Mouse (Mus musculus): ENCODE measurements around the gene Upb1. TPM values are rescaled to one million over a fixed set of nuclear protein-coding genes. Genes with fewer than 3 reads are reported as not detected.

The Upb1 gene
- total and polyA plus RNA-seq, 3 experiments, result 1.3 to 2.0 (median 1.6) TPM

DNA sequence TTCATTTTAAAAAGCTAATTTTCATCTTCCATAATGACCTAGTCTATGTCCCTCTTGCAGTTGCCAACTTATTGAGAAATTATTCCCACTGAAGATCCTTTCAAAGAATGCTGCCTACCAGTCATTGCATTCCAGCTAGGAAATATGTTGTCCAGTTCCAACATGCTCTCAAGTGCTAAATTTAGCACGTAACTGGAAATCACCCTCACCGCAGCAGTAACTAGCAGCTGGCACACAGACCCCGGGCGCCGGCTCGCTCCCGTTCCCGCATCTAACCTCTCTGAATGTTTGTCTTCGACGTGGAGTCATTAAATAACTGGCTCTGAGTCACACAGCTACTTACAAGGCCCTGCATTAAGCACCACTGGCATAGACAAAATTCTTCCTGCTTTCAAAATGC lies 22.2 kb upstream of the Upb1 start:
- H3K36me3 ChIP-seq (replicated peaks in 1 of 2; ENCODE audit: control insufficient read depth in 1 of 2, insufficient read depth in 1 of 2, low read length in 1 of 2), result no peaks in the 10 kb centered on the region
- in situ Hi-C loops (cut with MboI; ENCODE audit: low pct_ligation_motif_present, low pct_unique_long_range_greater_than_20kb, low sequenced_read_pairs) (no loop called here), dilution Hi-C loops (cut with MboI; ENCODE audit: extremely low pct_ligation_motif_present, extremely low pct_unique_long_range_greater_than_20kb, low sequenced_read_pairs) (no loop called here)
- H3K9me3 ChIP-seq (replicated peaks; ENCODE audit: low read length), result peaks cover under 1% of the 10 kb centered on the region
- H3K4me1 ChIP-seq (ENCODE audit: control insufficient read depth in 1 of 2, insufficient read depth in 2 of 2), result no peaks in the 10 kb centered on the region
- no peaks in the 10 kb centered on the region for H3K79me2 ChIP-seq (replicated peaks; ENCODE audit: control insufficient read depth, extremely low read depth, insufficient read depth, poor library complexity, severe bottlenecking)
- no peak for DNase-seq (ENCODE audit: extremely low read depth)
- H3K9ac ChIP-seq (ENCODE audit: insufficient read depth, low read depth), result no peak overlapping the region
- no peak overlapping the region for H3K27ac ChIP-seq (ENCODE audit: insufficient read depth, low read depth)
- no peak overlapping the region for H3K4me2 ChIP-seq (ENCODE audit: insufficient read depth, low read depth, poor library complexity, severe bottlenecking)
- no peak overlapping the region for H3K4me3 ChIP-seq (replicated peaks in 1 of 3; ENCODE audit: low read depth in 2 of 3, low read length in 2 of 3, poor library complexity in 1 of 3)
- no peaks in the 10 kb centered on the region for H3K27me3 ChIP-seq (replicated peaks)
- TF ChIP-seq POLR2A (IDR thresholded peaks at IDR 0.05; ENCODE audit: low read depth, low read length) (no peak), ZC3H11A (IDR thresholded peaks at IDR 0.05; ENCODE audit: low read depth, low read length) (no peak), MAFK (IDR thresholded peaks at IDR 0.05; ENCODE audit: insufficient replicate concordance, low read length) (no peak), CTCF (conservative IDR thresholded peaks at IDR 0.05 in 1 of 2, IDR thresholded peaks at IDR 0.05 in 1 of 2; ENCODE audit: low read depth in 2 of 2, low read length in 2 of 2) (no peak), EP300 (IDR thresholded peaks at IDR 0.05; ENCODE audit: low read length) (no peak), MEF2A (IDR thresholded peaks at IDR 0.05; ENCODE audit: borderline replicate concordance, low read depth, low read length) (no peak), USF1 (IDR thresholded peaks at IDR 0.05; ENCODE audit: low read depth, low read length) (no peak), USF2 (conservative IDR thresholded peaks at IDR 0.05; ENCODE audit: low read depth, low read length) (no peak)

- dilution Hi-C loops (cut with MboI; ENCODE audit: extremely low pct_ligation_motif_present, extremely low pct_unique_long_range_greater_than_20kb, low sequenced_read_pairs), result no loop called here
Measured at GRCm38 (mm10) chr10:75390156-75390555, 10.8 kb upstream of the Upb1 start.

More at GRCm38 (mm10) chr10:75390156-75390555, 10.8 kb upstream of the Upb1 start:
- Histone ChIP-seq H3K27me3 (replicated peaks) (no peaks in the 10 kb centered on the region), H3K9ac (ENCODE audit: insufficient read depth, low read depth) (no peak overlapping the region), H3K27ac (ENCODE audit: insufficient read depth, low read depth) (no peak overlapping the region), H3K9me3 (replicated peaks; ENCODE audit: low read length) (peaks cover 3% of the 10 kb centered on the region), H3K79me2 (replicated peaks; ENCODE audit: control insufficient read depth, extremely low read depth, insufficient read depth, poor library complexity, severe bottlenecking) (no peaks in the 10 kb centered on the region), H3K4me2 (ENCODE audit: insufficient read depth, low read depth, poor library complexity, severe bottlenecking) (no peak overlapping the region), H3K36me3 (replicated peaks in 1 of 2; ENCODE audit: control insufficient read depth in 1 of 2, insufficient read depth in 1 of 2, low read length in 1 of 2) (no peaks in the 10 kb centered on the region), H3K4me3 (replicated peaks in 1 of 3; ENCODE audit: low read depth in 2 of 3, low read length in 2 of 3, poor library complexity in 1 of 3) (no peak overlapping the region), H3K4me1 (ENCODE audit: control insufficient read depth in 1 of 2, insufficient read depth in 2 of 2) (no peaks in the 10 kb centered on the region)
- in situ Hi-C loops (cut with MboI; ENCODE audit: low pct_ligation_motif_present, low pct_unique_long_range_greater_than_20kb, low sequenced_read_pairs), result no loop called here
- peak; percentile 27 for DNase-seq (ENCODE audit: extremely low read depth)
- TF ChIP-seq MEF2A (IDR thresholded peaks at IDR 0.05; ENCODE audit: borderline replicate concordance, low read depth, low read length) (no peak), HCFC1 (IDR thresholded peaks at IDR 0.05; ENCODE audit: low read depth, low read length) (no peak), GABPA (IDR thresholded peaks at IDR 0.05; ENCODE audit: insufficient replicate concordance, low read depth, low read length) (no peak), POLR2A (IDR thresholded peaks at IDR 0.05; ENCODE audit: low read depth, low read length) (no peak), IRF4 (IDR thresholded peaks at IDR 0.05; ENCODE audit: low read depth, low read length) (no peak; the same call in 1 of the 2 replicates), RAD21 (IDR thresholded peaks at IDR 0.05; ENCODE audit: low read depth, low read length) (peak; percentile 53), MXI1 (IDR thresholded peaks at IDR 0.05; ENCODE audit: low read depth, low read length) (no peak), CTCF (conservative IDR thresholded peaks at IDR 0.05 in 1 of 2, IDR thresholded peaks at IDR 0.05 in 1 of 2; ENCODE audit: low read depth in 2 of 2, low read length in 2 of 2) (peak in 1 of 2 experiments; percentile 70; a peak in 3 of 4 replicates), CHD1 (IDR thresholded peaks at IDR 0.05; ENCODE audit: low read depth, low read length) (no peak), MAZ (IDR thresholded peaks at IDR 0.05; ENCODE audit: low read depth, low read length) (no peak), E2F4 (IDR thresholded peaks at IDR 0.05; ENCODE audit: insufficient replicate concordance, low read depth, low read length) (no peak), NELFE (IDR thresholded peaks at IDR 0.05; ENCODE audit: low read depth, low read length) (no peak), SIN3A (IDR thresholded peaks at IDR 0.05; ENCODE audit: low read length) (no peak), ZNF384 (IDR thresholded peaks at IDR 0.05; ENCODE audit: low read depth, low read length) (no peak), EP300 (IDR thresholded peaks at IDR 0.05; ENCODE audit: low read length) (no peak), JUND (conservative IDR thresholded peaks at IDR 0.05; ENCODE audit: low read depth, low read length) (no peak), RCOR1 (conservative IDR thresholded peaks at IDR 0.05; ENCODE audit: low read depth, low read length) (no peak), MYC (IDR thresholded peaks at IDR 0.05; ENCODE audit: low read depth, low read length) (no peak), TCF12 (IDR thresholded peaks at IDR 0.05; ENCODE audit: low read depth, low read length) (no peak), USF1 (IDR thresholded peaks at IDR 0.05; ENCODE audit: low read depth, low read length) (no peak), NRF1 (IDR thresholded peaks at IDR 0.05; ENCODE audit: low read depth, low read length) (no peak), SMC3 (IDR thresholded peaks at IDR 0.05; ENCODE audit: low read depth, low read length) (peak; percentile 64)

Measured in CH12.LX (cell line).